11 mouse cellular contexts compared by ENCODE assay signal in genomic region chr19:33118898-33119297, GRCm38 (mm10).
DNase-seq lines count a peak whose midpoint lies in the region; ATAC-seq and TF ChIP-seq lines count a peak whose summit lies in the region.
"Had no signal": no experiment of that assay in that cellular context is flagged by ENCODE, and none has a peak within 500 bp of the region (broad histone marks: within the 10 kb centered on the region; RNA-seq: fewer than 3 reads in every experiment).

No protein-coding gene starts in this region.

- no peak for ATAC-seq in heart, postnatal 0 days (ENCODE audit: insufficient read depth, low read depth)
- peak; percentile 79 for ATAC-seq in megakaryocyte progenitor cell, adult 5-6 weeks (replicated peaks; ENCODE audit: poor library complexity)
- no peak for ATAC-seq in forebrain, embryonic 11.5 days (replicated peaks; ENCODE audit: low FRiP score)
- ATAC-seq: forebrain, embryonic 16.5 days had no signal

- H3K9ac ChIP-seq in heart, postnatal 0 days (replicated peaks; ENCODE audit: low read depth, low read length): no peak overlapping the region
- H3K9ac ChIP-seq in forebrain, embryonic 11.5 days (ENCODE audit: low read length): no peak overlapping the region
- H3K9ac ChIP-seq: stomach, embryonic 15.5 days had no signal

- H3K27me3 ChIP-seq in heart, postnatal 0 days (ENCODE audit: control insufficient read depth, insufficient read depth, low read length): no peaks in the 10 kb centered on the region
- no peaks in the 10 kb centered on the region for H3K27me3 ChIP-seq in forebrain, embryonic 11.5 days (ENCODE audit: control insufficient read depth, insufficient read depth, low read length)
- H3K27me3 ChIP-seq: stomach, embryonic 15.5 days had no signal

- no peak for DNase-seq in heart, postnatal 0 days (ENCODE audit: low spot score)
- DNase-seq in heart, adult 8-10 months (ENCODE audit: low spot score): no peak
- DNase-seq in 416B (ENCODE audit: low read depth): peak; percentile 87
- peak; percentile 40 for DNase-seq in R1 (ENCODE audit: low read depth, low spot score)
- no peak for DNase-seq in urinary bladder, postnatal 25 days (ENCODE audit: low spot score)
- DNase-seq in forebrain, embryonic 11.5 days (ENCODE audit: low spot score): no peak
- DNase-seq in cerebellum, adult 9-10 months: no peak
- DNase-seq: heart, postnatal 36 days had no signal

- peak; percentile 25 for TF ChIP-seq CTCF in heart, postnatal 0 days (IDR thresholded peaks at IDR 0.05; ENCODE audit: low read depth)

- no peak overlapping the region for H3K27ac ChIP-seq in heart, postnatal 0 days (ENCODE audit: low read depth)
- no peak overlapping the region for H3K27ac ChIP-seq in forebrain, embryonic 11.5 days (ENCODE audit: low read depth, low read length)
- H3K27ac ChIP-seq: stomach, embryonic 15.5 days had no signal

- H3K4me3 ChIP-seq in heart, postnatal 0 days (ENCODE audit: low read depth, low read length): no peak overlapping the region
- no peak overlapping the region for H3K4me3 ChIP-seq in forebrain, embryonic 11.5 days (ENCODE audit: low read depth, low read length)
- H3K4me3 ChIP-seq: stomach, embryonic 15.5 days had no signal

- H3K4me1 ChIP-seq in heart, postnatal 0 days (ENCODE audit: control insufficient read depth, insufficient read depth): no peaks in the 10 kb centered on the region
- no peaks in the 10 kb centered on the region for H3K4me1 ChIP-seq in forebrain, embryonic 11.5 days (replicated peaks; ENCODE audit: control insufficient read depth, insufficient read depth, low read length)
- H3K4me1 ChIP-seq: stomach, embryonic 15.5 days had no signal

- no peak for TF ChIP-seq EP300 in heart, postnatal 0 days (IDR thresholded peaks at IDR 0.05; ENCODE audit: low read depth)

- 48% methylated on average over 1 of the region's 1 CpGs for WGBS in heart, postnatal 0 days
- WGBS in forebrain, embryonic 11.5 days: 88% methylated on average over 1 of the region's 1 CpGs

- no peak overlapping the region for H3K4me2 ChIP-seq in heart, postnatal 0 days (ENCODE audit: low read depth, low read length)
- H3K4me2 ChIP-seq in forebrain, embryonic 11.5 days (ENCODE audit: low read depth, low read length, severe bottlenecking): no peak overlapping the region
- H3K4me2 ChIP-seq: stomach, embryonic 15.5 days had no signal

- no peaks in the 10 kb centered on the region for H3K9me3 ChIP-seq in heart, postnatal 0 days (replicated peaks; ENCODE audit: control insufficient read depth, low read length)
- H3K9me3 ChIP-seq in forebrain, embryonic 11.5 days (ENCODE audit: control insufficient read depth, low read length): no peaks in the 10 kb centered on the region
- H3K9me3 ChIP-seq: stomach, embryonic 15.5 days had no signal

- H3K36me3 ChIP-seq in heart, postnatal 0 days (replicated peaks; ENCODE audit: control insufficient read depth, insufficient read depth, low read length): no peaks in the 10 kb centered on the region
- no peaks in the 10 kb centered on the region for H3K36me3 ChIP-seq in forebrain, embryonic 11.5 days (ENCODE audit: control insufficient read depth, insufficient read depth, low read length)
- H3K36me3 ChIP-seq: stomach, embryonic 15.5 days had no signal

Comparison
In these comparisons a context has a peak if more than half of its experiments do, and no peak if none do; other contexts are left out.
1. DNase-seq: peak in 416B (single experiment) and R1 (single experiment); none in heart, postnatal 0 days (single experiment), heart, adult 8-10 months (single experiment), urinary bladder, postnatal 25 days (single experiment), forebrain, embryonic 11.5 days (single experiment) and cerebellum, adult 9-10 months (single experiment).